Mouse (Mus musculus) erythroblast, adult 5-6 weeks (primary cell): ENCODE data around the gene Riok1. TPM values are rescaled to one million over a fixed set of nuclear protein-coding genes. Genes with fewer than 3 reads are reported as not detected.

ENCODE experiments used
- ATAC-seq: replicated peaks from 2 replicates; pipeline ENCODE4 v1.8.0; 2016; ENCODE audit warnings: moderate number of reproducible peaks, mild to moderate bottlenecking, moderate TSS enrichment, inconsistent platforms; ENCODE audit not compliant: poor library complexity, low FRiP score, severe bottlenecking
- total RNA-seq, 2 experiments: library from RNA; stranded (forward) in 1 of 2; stranded (reverse) in 1 of 2; fragments of 150-400 nt in 1 of 2; fragments of 200-764, 138-1000 nt in 1 of 2; gene quantifications; 2 replicates each; pipeline versions ENCODE4 v1.2.3 to v1.2.4; 2015 to 2017; ENCODE audit warnings: low replicate concordance in 2 of 2

Riok1 gene
- total RNA-seq (2015; ENCODE audit: low replicate concordance) (23.8 and 29.8 TPM in 2 replicates), total RNA-seq (2017; ENCODE audit: low replicate concordance) (38.7 and 46.4 TPM in 2 replicates)

- peak; percentile 85 for ATAC-seq
Measured at GRCm38 (mm10) chr13:38036343-38037043, at the start of gene Riok1. Gene Riok1 (plus strand): TSS chr13:38036995.

GRCm38 (mm10) chr13:37989701-37990100 lies 47.1 kb upstream of the Riok1 start:
- ATAC-seq: no peak

- ATAC-seq: peak; percentile 32; the same call in 1 of the 2 replicates
Measured at GRCm38 (mm10) chr13:37992638-37993371, 44.0 kb upstream of the Riok1 start.

GRCm38 (mm10) chr13:37993376-37993703 lies 43.5 kb upstream of the Riok1 start:
- no peak for ATAC-seq

GRCm38 (mm10) chr13:37993704-37994404 lies 42.9 kb upstream of the Riok1 start, which contains the start of gene Ssr1:
Gene Ssr1 (minus strand): TSS chr13:37994217.
- peak; percentile 97 for ATAC-seq

- ATAC-seq: peak; percentile 23
Measured at GRCm38 (mm10) chr13:37994405-37994749, 42.4 kb upstream of the Riok1 start.

GRCm38 (mm10) chr13:37999713-38000112 lies 37.1 kb upstream of the Riok1 start:
- peak; percentile 91 for ATAC-seq

- ATAC-seq: no peak
Measured at GRCm38 (mm10) chr13:38002461-38002860, 34.3 kb upstream of the Riok1 start.

- ATAC-seq: no peak
Measured at GRCm38 (mm10) chr13:38007972-38008371, 28.8 kb upstream of the Riok1 start.

- ATAC-seq: peak; percentile 90
Measured at GRCm38 (mm10) chr13:38009721-38010408, 26.9 kb upstream of the Riok1 start.

GRCm38 (mm10) chr13:38010444-38010910 lies 26.3 kb upstream of the Riok1 start:
- peak; percentile 90 for ATAC-seq

- no peak for ATAC-seq
Measured at GRCm38 (mm10) chr13:38012436-38012835, 24.4 kb upstream of the Riok1 start.

GRCm38 (mm10) chr13:38015591-38015990 lies 21.2 kb upstream of the Riok1 start:
- no peak for ATAC-seq

GRCm38 (mm10) chr13:38018791-38019190 lies 18.0 kb upstream of the Riok1 start:
- ATAC-seq: no peak

- 0 out of 2 replicates have a peak, but pooled peaks have one; percentile 65 for ATAC-seq
Measured at GRCm38 (mm10) chr13:38025874-38026273, 10.9 kb upstream of the Riok1 start.

- no peak for ATAC-seq
Measured at GRCm38 (mm10) chr13:38027618-38028248, 9.1 kb upstream of the Riok1 start.

GRCm38 (mm10) chr13:38028407-38028806 lies 8.4 kb upstream of the Riok1 start:
- ATAC-seq: no peak

- ATAC-seq: peak; percentile 93
Measured at GRCm38 (mm10) chr13:38037044-38037687, 371 bp downstream of the Riok1 start, which contains the start of gene Cage1. Gene Cage1 (minus strand): TSS chr13:38037069.

GRCm38 (mm10) chr13:38037811-38038210 lies 1.0 kb downstream of the Riok1 start:
- peak; percentile 9; the same call in 1 of the 2 replicates for ATAC-seq
